Mouse (Mus musculus): ENCODE measurements at regions not wholly inside any gene's neighbourhood (a gene's known extent, or its start where the extent isn't known, plus 50 kb on each side); places are given as distances from the start of the nearest gene placed in this dataset.

DNA sequence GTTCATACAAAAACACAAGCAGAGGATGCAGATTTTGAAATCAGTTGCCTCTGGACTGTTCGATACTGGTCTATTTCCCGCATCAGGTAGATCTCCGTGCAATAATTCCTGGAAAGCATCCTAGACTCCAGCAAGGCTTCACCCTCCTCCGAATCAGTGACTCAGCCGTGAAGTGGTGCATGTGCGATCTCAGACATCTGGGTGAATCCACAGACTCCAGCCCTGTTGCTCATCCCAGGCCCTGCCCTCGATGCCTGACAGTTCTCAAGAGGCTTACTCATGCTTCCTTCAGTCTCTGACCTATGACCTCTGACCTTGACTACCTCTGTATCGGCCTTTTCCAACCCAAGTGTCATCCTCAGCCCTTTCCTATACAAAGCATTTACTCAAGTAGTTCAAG, 68.1 kb upstream of the Ankrd55 start:
- DNase-seq (ENCODE audit: low spot score) = no peak

DNA sequence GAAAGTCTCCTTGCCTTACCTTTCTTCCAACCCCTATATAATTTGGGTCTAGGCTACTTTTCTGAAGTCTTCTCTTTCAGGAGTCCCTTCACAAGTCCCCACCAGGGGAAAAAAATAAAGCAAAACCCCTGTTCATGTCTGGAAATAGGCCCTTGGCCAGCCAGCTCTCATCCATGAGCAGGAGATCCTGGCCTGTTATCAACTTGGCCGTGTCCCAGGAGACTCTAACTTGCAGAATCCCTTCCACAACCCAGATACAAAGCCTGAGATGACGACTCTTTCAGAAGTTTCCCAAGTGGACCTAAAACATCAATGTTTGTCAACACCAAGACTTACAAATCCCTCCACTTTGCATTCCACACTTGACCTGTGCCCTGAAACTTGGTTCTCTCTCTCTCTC, 64.6 kb upstream of the Ankrd55 start:
- DNase-seq (ENCODE audit: low spot score) = no peak

DNA sequence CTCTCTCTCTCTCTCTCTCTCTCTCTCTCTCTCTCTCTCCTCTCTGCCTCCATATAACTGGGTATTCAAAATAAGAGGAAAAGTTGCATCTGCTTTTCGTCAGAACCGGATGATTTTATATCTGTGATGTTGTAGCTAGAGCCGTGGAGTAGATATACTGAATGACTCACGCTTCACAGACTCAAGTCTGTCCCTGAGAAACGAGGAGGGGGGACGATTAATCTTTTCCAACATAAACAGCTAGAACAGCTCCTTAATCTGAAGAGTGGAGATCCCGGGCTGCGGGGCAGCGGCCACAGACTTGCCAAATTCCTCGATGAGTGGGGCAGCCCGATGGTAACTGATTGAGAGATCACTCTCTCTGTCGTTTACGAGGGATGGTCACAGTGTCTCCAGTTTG, 60.5 kb upstream of the Ankrd55 start:
- no peak for DNase-seq (ENCODE audit: low spot score)

DNA sequence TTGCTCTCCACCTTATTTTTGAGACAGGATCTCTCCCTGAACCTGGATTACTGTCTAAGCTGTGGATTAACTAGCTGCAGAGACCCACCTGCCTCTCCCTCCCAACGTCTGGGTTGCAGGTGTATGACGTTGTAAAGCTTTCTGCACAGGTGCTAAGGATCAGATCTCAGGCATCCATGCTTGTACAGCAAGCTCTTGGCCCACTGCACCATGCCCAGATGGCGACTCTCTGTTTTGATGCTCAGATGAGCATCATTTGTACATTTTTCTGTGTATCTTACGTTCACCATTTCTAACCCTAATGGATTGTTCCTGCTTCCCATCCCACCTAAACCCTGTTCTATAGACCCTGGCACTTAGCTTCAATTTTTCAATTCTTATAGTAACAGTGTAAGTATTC, 59.4 kb upstream of the Ankrd55 start:
- no peak for DNase-seq (ENCODE audit: low spot score)

DNA sequence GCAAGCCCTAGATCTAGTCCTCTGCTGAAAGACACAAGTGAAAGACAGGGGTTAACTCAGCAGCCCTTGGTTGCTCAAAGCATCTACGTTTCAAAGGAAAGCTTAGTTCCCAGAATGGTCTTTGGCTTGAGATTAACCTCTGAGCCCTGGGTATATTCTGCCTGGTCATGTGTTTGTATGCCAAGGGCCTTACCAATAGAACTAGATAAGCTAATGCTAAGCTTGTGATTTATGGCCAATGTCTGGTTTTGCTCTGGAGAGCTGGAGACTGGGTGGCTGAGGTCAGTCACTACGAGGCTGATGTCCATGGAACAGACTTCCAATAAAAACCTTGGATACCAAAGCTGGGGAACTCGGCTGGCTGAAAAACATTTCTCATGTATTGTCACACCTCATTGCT, 58.1 kb upstream of the Ankrd55 start:
- no peak for DNase-seq (ENCODE audit: low spot score)

DNA sequence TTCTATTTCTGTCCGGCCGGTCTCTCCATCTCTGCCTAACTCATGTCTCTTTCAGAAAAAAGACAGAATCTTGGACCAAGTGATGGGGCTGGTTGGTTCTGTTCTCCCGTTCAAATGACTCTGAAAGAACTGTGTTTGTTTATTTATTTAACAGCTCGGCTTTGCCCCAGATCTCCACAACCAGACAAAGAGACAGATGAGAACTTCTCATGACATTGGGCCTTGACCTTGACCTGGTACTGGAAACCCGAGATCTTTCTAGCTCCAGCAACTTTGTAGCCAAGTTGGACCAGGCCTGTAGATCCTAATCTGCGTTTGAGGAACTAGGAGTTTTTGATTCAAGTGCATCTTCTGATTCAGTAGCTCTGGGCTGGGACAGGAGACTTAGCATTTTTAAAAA, 53.6 kb upstream of the Ankrd55 start:
- DNase-seq (ENCODE audit: low spot score) = no peak

DNA sequence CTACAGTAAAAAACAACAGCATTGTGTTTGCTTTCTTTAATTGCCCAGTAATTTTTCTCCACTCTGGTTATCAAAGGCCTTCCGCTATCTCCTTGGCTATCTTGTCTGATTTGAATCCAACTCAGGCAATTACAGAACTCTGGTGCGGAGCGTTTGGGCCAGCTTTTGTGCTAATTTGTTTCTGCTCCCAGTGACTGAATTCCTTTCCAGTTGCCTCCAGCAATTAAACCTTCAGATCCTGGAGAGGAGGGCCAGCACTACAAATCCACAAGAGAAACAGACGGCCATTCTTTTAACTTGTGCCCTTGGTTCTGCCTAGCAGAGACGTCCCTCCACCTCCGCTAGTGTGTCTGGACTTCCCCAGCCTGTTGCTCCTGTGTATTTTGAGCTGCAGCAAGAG, 51.3 kb upstream of the Ankrd55 start:
- DNase-seq (ENCODE audit: low spot score) = no peak

DNA sequence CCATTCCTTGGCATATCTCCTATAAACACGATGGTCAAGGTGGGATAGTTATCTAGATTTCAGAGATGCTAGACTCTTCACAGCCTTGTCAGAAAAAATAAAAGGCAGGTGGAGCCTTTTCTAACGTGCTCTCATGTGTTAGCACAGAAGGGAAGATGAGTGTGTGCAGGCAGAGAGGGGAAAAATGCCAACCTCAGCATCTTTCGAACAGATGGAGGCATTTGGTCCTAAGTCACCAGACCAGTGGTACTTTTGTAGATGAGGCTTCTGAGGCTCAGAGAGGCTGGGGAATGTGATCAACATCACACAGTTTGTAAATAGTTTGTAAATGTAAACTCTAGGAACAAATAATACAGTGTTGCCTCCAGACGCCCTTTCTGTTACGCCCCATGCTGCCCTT, 50.9 kb upstream of the Ankrd55 start:
- no peak for DNase-seq (ENCODE audit: low spot score)

DNA sequence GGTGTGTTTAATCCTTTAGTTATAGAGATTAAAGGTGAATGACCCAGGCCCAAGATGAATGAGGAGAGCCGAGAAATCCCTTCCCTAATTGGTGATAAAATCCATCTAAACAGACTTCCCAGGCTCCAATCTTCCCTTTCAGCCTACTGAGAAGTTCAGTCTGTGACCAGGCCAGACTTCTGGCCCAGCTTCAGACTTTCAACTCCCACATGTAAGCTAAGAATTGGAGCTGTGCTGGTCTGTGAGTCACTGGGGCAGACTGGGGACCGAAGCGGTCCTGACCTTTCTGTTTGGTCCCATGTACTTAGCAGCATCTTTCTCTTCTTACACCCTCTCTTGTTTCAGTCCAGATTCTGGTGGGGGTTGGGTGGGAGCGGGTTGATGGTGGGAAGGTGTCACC, 50.3 kb upstream of the Ankrd55 start:
- no peak for DNase-seq (ENCODE audit: low spot score)
